8 mouse cellular contexts compared by ENCODE assay signal in the genomic region with DNA sequence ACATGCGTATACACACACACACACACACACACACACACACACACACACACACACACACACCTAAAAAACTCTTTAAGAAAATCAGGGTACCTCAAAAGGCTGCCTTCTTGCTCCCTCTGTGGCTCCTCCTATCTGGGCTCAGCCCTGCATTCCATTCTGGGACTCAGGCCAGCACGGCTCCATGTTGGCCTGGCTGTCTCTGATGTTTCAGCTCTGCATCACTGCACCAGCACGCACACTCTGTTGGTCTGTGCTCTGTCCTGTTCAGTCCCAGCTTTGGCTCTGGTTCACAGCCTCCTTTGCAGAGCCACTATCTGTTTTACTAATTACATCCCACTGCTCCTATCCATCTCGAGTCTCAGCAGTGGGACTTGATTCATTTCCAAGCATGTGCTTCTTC.
DNase-seq lines count a peak whose midpoint lies in the region; ATAC-seq lines count a peak whose summit lies in the region.

No protein-coding gene starts in this region.

- WGBS in liver, embryonic 11.5 days = 69% methylated on average over 4 of the region's 4 CpGs
- WGBS in heart, embryonic 11.5 days (ENCODE audit: insufficient replicate concordance) = 48% methylated on average over 4 of the region's 4 CpGs

- no peaks in the 10 kb centered on the region for H3K36me3 ChIP-seq in liver, embryonic 11.5 days (ENCODE audit: control insufficient read depth, insufficient read depth, low read length)
- H3K36me3 ChIP-seq in heart, embryonic 11.5 days (ENCODE audit: control insufficient read depth, insufficient read depth, low read length) = no peaks in the 10 kb centered on the region

- H3K9ac ChIP-seq in liver, embryonic 11.5 days (ENCODE audit: low read depth, low read length) = no peak overlapping the region
- no peak overlapping the region for H3K9ac ChIP-seq in heart, embryonic 11.5 days (ENCODE audit: low read depth, low read length)

- H3K9me3 ChIP-seq in liver, embryonic 11.5 days (ENCODE audit: control insufficient read depth, low read length) = no peaks in the 10 kb centered on the region
- no peaks in the 10 kb centered on the region for H3K9me3 ChIP-seq in heart, embryonic 11.5 days (replicated peaks; ENCODE audit: control insufficient read depth, low read length)

- H3K4me1 ChIP-seq in liver, embryonic 11.5 days (replicated peaks; ENCODE audit: control insufficient read depth, insufficient read depth, low read length) = no peaks in the 10 kb centered on the region
- no peaks in the 10 kb centered on the region for H3K4me1 ChIP-seq in heart, embryonic 11.5 days (ENCODE audit: control insufficient read depth, insufficient read depth, low read length)

- no peak overlapping the region for H3K4me3 ChIP-seq in liver, embryonic 11.5 days (ENCODE audit: low read depth, low read length)
- H3K4me3 ChIP-seq in heart, embryonic 11.5 days (ENCODE audit: low read depth, low read length) = no peak overlapping the region

- H3K27me3 ChIP-seq in liver, embryonic 11.5 days (replicated peaks; ENCODE audit: control insufficient read depth, insufficient read depth, low read length) = no peaks in the 10 kb centered on the region
- no peaks in the 10 kb centered on the region for H3K27me3 ChIP-seq in heart, embryonic 11.5 days (ENCODE audit: control insufficient read depth, insufficient read depth, low read length)

- H3K27ac ChIP-seq in liver, embryonic 11.5 days (ENCODE audit: low read depth, low read length) = no peak overlapping the region
- H3K27ac ChIP-seq in heart, embryonic 11.5 days (ENCODE audit: low read depth, low read length) = no peak overlapping the region

- H3K4me2 ChIP-seq in liver, embryonic 11.5 days = no peak overlapping the region
- H3K4me2 ChIP-seq in heart, embryonic 11.5 days = no peak overlapping the region

- ATAC-seq in liver, embryonic 11.5 days (replicated peaks; ENCODE audit: low FRiP score) = no peak; the same call in 1 of the 2 replicates
- 0 out of 2 replicates have a peak, but pooled peaks have one; percentile 26 for ATAC-seq in heart, embryonic 11.5 days (replicated peaks; ENCODE audit: insufficient number of reproducible peaks, low FRiP score, low TSS enrichment)

- DNase-seq in liver = peak; percentile 21
- no peak for DNase-seq in liver, embryonic 11.5 days (ENCODE audit: low spot score)
- DNase-seq in brain, adult 2 months (ENCODE audit: low read depth, low spot score) = peak; percentile 57
- DNase-seq in kidney, postnatal 10 days = peak; percentile 73
- no peak for DNase-seq in layer of hippocampus, adult 9-10 months (ENCODE audit: low spot score)
- no peak for DNase-seq in spleen, postnatal 14 days (ENCODE audit: low spot score in 2 of 2)
- DNase-seq in frontal cortex, postnatal 10 days (ENCODE audit: low spot score in 2 of 2) = no peak

Comparison
In these comparisons a context has a peak if more than half of its experiments do, and no peak if none do; other contexts are left out.
1. DNase-seq: peak in liver (single experiment), brain, adult 2 months (single experiment) and kidney, postnatal 10 days (single experiment); none in liver, embryonic 11.5 days (single experiment), layer of hippocampus, adult 9-10 months (single experiment), spleen, postnatal 14 days (0 of 2) and frontal cortex, postnatal 10 days (0 of 2).